Mouse (Mus musculus): ENCODE results near the gene Ptgfrn.
A peak's percentile ranks its signal among the peaks of the same experiment; 100 is the strongest.

The Ptgfrn gene

DNA sequence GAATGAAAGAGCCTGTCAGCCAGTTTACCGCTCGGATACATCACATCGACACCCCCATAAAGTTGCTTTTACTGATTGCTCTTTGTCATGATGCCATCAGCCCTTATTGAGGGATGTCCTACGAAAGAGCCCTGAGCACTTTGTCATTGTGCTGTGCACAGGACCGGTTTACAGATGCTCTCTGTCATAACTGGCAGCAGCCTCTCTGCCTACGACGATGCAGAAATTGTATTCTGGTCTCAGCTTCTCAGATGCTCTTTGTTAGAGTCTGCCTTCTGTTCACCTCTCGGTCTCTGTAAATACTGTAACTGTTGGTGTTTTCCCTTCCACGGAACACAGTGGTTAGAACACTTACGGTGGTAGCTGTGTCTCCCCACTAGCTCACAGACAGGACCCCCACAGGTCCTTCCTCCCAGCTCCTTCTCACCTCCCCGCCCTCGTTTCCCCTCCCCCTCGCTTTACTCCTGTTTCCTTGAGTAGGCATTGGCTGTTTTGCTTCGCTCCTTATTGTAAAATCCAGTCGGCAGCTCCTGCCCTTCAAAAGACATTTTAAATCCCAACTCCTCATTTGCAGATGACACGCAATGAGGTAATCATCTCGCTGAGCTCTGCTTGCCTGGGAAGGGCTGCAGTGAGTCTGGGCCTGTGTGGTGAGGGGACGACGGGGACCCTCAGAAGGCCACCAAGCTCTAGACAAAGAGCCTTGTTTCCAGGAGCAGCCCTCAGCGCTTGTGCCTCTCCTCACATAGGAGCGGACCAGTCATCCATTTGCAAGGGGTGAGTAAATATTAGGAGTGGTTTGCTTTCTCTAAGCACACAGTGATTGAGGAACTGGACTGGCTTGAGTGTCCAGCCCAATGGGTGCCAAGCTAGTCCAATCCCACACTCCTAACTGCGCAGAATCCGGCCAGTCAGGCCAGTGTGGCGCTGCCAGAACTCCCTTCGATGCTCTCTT lies 6.6 kb upstream of the Ptgfrn start:
- DNase-seq, result peak; percentile 47

DNA sequence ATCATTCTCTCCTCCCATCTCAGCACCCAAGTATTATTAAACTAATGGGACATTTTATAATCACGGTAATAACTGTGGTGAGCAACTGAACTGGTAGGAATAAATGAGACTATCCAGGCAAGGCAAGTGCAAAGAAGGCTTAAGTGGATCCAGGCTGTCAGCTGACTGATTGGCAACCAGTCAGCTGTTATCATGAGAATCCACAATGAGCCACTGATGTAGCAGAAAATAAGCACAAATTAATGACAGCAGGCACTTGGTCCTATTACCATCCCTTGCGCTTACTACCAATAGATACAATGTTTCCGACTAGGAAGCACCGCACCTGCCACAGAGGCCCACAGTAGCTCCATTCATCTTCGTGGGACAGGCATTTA lies 2.4 kb upstream of the Ptgfrn start:
- DNase-seq, result no peak

DNA sequence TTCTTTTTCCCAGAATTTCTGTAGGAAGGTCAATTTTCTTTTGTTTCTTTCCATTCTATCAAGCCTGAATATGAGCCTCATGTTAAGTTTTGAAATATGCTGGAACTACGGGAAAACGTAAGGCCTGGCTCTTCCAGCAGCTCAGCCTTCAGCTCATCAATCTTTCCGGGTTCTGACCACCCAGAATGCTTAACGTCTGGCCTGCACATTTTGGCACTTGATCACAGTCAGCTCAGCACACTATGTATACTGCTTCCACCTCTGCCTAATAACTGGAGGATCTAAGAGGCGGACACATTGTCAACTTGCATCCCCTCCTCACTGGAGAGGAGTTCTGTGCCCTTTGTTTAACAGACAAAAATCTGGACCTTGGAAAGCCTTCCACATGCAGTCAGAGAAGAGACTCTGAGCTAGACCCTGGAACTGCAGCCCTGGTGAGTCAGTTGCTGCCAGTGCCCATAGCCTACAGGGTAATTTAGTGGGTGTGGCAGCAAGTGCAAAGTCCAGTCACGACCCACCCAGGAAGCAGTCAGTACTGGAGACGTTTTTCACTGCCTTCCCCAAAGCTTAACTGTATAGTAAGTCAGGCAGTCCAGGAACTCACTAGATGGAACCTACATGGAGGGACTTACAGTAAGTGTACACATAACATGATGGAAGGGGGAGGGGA lies 1.9 kb upstream of the Ptgfrn start:
- peak; percentile 57 for DNase-seq

DNA sequence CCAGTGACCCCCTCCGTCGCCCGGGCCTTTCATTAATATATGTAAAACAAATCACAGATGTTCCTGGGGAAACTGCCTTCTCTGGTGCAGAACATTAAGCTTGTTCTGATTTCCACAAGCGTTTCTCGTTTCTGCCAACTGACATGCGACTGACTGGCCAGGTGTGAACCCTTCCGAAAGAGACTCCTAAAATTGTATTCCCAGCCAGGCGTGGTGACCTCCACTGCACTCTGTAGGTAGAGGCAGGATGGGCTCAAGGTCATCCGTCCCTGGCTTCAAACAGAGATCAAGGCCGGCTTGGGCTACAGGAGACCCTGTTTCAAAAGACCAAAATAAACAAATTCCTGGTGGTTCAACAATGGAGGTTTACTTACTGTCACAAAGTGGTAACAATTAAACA lies 1.2 kb upstream of the Ptgfrn start:
- no peak for DNase-seq

DNA sequence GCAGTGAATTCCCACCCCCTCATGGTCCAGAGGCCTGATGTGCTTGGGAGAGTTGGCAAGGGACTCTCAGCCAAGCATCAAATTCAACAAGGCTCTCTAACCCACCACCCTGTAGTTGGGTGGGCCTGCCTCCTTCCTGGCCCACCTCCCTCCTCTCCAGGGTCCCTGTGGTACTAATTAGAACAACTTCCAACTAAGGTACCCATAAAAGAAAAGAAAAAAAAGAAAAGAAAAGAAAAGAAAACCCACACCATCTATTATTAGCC lies 693 bp upstream of the Ptgfrn start:
- DNase-seq, result no peak

DNA sequence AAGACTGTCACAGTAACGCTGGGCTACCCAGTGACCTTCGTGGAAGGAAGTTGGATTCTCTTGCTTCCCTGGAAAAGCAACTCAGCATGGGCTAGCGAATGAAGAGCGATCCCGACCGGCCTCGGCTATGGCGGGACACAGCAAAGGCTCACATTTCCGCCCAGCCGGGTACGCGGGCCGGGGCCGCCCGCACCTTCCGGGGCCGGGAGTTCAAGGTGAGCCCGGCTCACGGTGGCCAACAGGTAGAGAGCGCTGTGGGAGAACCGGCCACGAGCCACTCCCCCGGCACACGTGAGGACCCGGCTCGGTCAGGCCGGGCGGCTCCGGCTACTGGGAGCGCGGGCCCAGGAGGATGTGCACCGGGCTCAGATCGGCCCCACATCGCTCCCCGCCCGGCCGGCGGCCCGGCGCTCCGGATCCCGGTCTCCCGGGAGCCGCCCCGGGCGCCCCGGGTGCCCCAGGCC lies 488 bp downstream of the Ptgfrn start:
- DNase-seq, result peak; percentile 67

DNA sequence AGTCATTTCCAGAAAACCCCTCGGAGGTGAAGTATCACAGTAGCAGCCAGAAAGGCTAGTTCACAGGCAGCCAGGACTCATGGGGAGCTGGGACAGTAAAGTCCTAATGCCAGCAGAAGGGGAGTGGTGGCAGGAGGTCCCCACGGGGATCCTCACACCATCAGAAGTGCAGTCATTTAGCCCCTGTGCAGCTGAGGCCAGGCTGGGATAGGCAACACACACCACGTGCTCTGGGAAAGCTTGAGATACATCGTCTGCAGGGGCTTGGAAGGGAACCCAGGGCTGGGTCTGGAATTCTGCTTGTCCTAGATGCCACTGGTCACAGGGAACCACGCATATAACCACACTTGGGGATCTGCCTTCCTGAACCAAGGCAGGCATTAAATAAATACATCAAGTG lies 1.2 kb downstream of the Ptgfrn start:
- peak; percentile 41 for DNase-seq

DNA sequence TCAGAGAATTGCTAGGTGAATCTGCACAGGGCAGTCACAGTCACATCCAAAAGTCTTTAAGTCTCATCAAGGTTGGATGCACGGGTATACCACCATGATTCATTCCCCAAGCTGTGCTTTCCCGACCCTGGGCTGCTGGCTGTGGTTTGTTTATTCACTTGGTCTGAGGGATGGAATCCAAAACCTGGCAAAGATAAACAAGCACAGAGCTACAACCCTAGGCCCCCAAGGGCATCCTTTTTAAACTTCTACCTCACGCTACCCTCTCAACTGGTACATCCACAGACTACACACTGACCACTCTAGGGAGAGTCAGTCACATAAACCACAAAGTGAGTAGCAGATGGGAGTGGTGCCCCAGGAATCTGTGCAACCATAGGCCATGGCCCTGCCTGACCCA lies 1.8 kb downstream of the Ptgfrn start:
- DNase-seq, result no peak

DNA sequence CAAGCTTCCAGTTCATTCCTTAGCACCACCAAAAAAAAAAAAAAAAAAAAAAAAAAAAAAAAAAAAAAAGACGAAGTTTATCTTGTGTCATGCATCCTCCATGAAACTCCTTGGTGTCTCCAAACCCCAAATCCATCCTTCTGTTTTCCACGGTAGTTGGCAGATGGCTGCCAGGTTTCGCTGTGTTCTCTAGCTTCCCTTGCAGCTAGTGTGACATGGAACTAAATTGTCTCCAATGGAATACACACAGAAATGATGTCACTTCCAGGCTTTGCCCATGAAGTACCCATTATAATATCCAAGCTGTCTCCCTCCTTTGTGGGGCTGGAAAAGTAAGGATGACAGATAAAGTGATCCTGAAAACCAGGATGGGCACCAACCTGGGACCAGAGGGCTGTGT lies 3.8 kb downstream of the Ptgfrn start:
- no peak for DNase-seq

DNA sequence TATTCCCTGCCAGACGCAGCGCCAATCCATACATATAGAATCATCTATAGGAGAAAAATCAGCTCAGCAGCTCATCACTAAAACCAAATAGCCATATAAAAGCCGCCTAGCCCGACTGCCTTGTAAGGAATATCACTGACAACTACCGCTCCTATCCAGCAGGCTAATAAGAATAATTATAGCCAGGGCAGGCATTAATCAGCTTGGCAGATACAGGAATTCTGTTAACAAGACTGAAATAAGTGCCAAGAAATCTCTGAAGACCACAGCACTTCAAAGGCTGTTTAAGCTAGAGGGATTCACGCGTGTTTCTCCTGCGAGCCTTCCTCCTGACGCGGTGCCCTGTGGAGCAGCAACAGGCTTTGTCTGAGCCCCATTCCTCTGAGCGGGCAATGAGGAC lies 4.6 kb downstream of the Ptgfrn start:
- no peak for DNase-seq

DNA sequence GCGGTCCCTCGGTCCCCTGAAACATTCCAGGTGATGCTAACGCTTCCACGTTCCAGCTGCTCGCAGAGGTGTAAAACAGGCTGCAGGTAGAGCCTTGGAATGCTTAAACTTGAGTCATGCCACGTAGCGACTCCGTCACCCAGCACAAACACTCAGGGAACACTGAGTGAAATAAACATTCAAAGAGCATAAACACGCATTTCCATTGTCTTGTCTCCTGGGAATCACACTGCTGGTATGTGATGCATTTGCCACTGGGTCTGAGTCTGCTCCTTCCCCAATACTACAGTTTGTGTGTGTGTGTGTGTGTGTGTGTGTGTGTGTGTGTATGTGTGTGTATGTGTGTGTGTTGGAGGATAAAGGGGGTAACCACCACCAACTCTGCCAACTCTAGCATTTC lies 5.2 kb downstream of the Ptgfrn start:
- no peak for DNase-seq

DNA sequence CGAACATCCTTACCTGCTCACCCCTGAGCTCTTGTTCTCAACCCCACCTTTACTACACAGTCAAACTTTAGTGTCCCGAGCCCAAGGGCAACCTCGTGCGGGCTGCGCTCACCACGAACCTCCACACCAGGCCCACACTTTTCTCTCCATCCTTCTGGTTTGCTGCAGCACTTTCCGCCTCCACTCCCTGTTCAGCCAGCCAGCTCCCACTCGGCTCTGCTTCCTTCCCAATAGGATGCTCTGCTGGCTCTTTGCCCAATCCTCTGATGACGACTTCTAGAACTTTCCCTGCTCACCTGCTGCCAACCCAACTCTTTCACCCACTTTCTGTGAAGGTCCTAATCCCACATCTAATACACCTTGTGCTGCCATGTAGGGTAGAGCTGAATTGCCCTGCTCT lies 6.3 kb downstream of the Ptgfrn start:
- DNase-seq, result no peak

DNA sequence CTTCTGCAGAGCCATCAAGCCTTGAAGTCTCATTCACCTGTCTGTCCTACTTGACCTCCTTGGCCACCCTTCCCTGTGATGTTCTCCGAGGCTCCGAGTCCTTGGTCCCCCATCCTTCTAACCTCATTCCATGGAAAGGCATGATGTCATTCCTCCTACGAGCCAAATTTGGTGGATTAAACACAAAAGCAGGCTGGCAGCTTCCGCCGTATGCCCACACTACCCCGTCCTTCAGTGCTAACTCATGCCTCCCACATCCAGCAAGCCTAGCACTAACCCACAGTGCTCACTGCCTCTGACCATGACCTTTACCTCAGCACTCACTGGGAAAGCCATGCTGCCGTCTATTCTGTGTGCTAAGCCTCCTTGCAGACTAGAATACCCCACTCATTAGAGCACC lies 8.0 kb downstream of the Ptgfrn start:
- DNase-seq, result no peak

DNA sequence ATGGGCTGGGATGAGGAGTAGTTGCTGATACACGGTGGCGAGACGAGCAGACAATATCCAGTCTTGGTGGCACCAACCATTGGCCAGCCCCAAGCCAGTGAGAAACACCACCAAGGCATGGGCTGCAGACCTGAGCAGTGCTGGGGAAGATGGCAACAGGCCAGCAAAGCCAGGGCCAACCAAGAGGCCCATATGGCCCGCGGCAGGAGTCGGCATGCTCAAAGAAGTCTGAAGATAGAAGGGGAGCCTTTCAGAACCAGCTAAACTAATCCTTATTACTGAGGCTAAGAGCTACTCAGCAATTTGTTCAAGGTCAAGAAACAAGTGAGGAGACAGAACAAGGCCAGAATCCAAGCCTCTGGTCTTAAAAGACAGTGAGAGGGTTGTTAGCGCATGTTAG lies 8.9 kb downstream of the Ptgfrn start:
- DNase-seq, result no peak

DNA sequence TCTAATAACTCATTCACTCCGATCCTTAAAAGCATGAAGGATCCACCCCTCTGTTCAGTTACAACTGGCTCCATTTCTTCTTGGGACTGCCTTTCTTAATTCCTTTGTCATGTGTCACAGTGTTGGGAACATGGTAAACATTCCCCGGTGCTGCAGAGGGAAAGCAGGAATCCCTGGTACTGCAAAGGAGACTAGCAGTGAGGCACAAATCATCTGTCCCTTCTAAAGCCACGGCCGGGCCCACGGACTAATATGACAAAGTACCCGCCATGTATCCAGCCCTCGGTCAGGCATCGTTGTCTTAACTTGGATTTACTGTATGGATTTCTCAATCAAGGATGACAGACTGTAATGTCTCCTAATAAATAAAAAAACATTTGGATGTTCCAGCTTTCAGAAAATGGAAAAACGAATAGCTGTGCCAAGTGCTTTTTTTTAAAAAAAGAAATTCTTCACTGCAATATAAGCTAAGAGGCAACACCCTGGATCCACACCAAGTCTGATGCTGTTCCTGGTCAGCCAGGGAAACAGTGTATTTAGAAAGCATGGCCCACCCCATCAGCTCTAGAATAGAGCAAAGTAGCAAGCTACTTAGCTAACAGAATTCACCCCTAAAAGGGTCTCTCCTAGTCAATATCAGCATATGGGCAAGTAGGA lies 10.2 kb downstream of the Ptgfrn start:
- no peak for DNase-seq

DNA sequence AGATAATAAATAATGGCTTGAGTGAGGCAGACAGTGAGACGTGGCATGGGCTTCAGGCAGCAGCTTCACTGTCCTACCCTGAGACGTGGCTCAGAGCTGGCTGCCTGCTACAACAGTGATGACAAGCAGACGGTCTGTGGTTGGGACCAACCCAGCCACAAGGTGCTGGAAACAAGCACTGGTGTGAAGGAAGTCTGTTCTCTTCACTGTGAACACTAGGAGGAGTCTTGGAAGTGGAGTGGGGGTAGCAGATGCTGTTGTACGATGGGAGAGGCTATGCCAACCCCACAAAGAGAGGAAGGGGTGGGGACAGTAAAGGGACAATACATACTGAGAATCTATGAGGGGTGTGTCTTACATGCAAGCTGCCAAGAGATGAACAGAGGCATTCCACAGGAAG lies 12.0 kb downstream of the Ptgfrn start:
- no peak for DNase-seq

DNA sequence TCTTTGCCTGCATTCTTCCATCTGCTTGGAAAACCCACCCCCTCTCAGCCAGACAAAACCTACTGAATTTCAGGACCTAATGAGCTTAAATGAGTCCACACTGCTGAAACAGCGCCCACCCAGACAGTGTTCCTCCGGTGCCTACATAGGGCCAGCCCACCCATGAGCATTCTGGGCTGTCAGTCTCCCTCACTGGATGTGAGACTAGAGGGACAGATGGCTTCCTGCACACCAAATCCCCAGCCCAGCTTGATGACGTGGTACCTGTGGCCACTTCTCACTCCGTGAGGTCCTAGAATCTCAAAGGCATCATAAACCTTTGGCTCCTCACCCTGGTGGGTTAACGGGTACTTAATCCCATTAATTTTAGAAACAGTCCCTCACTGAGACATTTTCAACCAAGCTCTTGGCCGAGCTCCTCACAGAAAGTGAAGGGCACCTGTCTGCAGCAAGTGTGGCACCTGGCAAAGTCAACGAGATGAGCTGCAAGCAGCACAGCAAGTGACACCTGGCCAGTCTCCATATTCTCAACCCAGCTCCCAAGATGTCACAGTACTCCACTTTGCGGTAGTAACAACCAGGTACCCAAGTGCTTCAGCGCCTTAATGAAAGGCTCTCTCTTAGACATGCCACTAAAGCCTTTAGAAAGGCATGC lies 12.8 kb downstream of the Ptgfrn start:
- DNase-seq, result no peak

DNA sequence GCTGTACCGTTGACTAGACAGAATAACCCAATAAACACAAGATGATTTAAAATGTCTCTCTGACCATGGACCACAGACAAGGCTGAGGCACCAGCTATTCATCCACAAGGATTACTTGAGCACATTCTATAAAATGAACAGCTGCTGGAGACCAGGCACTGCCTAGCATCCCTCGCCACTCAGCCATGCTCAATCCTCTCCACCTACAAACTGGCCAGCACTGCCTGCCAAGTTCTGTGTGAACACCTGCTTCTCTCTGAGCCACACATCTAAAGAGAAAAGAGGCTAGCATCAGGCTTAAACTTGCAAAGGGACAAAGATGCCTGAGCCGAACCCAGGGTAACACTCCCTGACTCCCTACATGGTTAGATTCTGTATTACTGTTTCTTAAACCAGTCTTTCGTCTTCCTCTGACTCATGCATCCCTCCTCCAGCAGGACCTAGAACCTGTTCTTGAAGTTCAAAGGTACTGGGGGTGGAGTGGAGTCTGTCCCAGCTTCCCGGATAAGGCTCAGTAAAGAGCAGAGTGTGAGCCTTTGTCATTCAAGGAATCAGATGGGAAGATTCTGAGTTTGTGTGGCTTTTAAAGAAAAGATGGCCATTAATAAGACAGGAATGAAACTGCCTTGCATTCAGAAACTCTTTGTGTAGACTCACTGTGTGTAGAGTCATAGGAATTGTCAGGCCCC lies 14.2 kb downstream of the Ptgfrn start:
- no peak for DNase-seq

DNA sequence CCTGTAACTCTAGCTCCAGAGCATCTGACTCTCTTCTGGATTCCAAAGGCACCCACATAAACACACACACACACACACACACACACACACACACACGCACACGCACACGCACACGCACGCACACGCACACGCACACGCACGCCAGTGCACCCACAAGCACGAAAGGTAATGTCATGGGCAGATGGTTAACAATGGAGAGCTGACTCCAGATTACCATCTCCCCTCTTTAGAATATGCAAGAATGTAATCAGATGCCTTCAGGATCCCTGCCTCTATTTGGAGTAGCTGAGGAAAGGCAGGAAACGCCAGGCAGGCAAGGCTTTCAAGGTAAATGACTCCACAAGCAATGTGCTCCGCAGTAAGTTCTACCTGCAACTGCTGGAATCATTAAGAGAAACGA lies 17.9 kb downstream of the Ptgfrn start:
- DNase-seq, result no peak

DNA sequence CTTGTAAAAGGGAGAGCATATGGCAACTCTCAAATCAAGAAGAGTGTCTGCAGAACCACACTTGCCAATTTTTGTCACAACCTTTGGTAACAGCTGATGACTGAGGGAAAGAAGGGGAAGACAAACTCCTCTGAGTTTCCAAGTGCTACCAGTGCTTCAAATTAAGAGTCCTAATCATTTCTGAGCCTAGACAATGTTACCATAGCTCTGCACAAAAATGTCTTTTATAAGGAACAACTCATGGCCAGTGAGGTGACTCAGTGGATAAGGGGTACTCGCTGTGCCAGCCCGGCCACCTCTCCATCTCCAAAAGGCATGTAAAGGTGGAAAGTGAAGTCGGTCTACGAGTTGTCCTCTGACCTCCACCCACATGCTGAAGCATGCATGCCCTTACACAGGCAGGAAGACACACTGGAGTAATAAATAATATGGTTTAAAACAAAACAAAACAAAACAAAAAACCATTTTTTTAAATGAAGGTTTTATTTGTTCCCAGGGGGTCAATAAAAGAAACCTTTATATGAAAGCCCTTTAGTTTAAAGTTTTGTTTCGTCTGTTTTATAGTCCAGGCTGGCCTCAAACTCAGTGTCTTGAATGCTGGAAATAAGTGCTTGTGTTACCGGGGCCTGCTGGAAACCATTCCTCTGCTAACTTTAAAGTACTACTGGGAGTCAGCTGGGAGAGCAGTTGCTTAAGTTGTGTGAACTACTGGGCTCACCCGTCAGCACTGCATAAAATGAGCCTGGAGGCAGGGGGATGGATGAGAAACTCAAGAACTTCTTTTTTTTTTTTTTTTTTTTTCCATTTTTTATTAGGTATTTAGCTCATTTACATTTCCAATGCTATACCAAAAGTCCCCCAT lies 23.3 kb downstream of the Ptgfrn start:
- no peak for DNase-seq

DNA sequence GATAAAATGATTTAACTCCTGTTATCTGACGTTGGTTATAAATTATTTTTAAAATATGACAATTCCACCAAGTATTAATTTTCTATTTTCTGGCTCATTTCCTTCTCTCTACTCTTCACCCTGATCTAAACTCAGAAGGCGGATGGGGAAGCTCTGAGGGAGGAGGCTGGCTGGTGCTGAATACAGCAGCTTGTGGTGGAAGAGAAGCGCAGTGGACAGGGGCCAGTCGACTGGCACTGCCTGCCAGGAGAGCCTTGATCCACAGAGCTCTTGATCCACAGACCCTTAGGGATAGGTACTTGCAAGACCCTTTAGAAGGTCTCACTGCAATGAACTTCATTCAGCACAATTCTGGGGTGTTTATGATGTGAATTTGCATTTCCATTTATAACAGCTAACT lies 29.2 kb downstream of the Ptgfrn start:
- DNase-seq, result no peak

DNA sequence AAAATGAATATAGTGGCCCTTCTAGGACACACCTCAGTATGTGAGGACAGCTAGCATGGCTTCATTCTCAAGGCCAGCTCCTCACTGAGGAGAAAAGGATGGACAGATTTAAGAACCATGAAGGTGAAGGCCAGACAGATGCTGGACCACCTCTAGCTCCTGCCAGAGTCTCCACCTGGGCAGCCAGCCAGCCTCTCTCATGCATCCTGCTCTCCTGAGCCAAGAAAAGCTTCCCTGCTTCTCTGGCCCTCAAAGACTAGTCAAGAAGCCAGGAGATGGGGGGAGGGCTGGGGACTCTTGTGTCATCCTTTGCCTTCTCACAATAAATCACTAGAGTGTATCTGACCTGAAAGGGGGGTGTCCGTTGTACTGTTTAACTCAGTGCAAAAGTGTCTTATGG lies 31.7 kb downstream of the Ptgfrn start:
- no peak for DNase-seq

All from embryo, embryonic 11 days (tissue).